Mouse (Mus musculus) megakaryocyte, embryonic 14.5 days (primary cell): ENCODE data around the gene E2f2. TPM values are rescaled to one million over a fixed set of nuclear protein-coding genes. Genes with fewer than 3 reads are reported as not detected.

Experiments
- H3K27me3 ChIP-seq: replicated peaks from 2 replicates; pipeline ENCODE3; 2012; ENCODE audit warnings: inconsistent platforms
- H3K36me3 ChIP-seq: replicated peaks from 2 replicates; pipeline ENCODE3; 2012; ENCODE audit warnings: low read length, inconsistent platforms, mixed read lengths
- H3K4me1 ChIP-seq: 2 replicates; pipeline ENCODE4 v1.6.1; 2012; ENCODE audit warnings: inconsistent platforms
- H3K4me3 ChIP-seq: replicated peaks from 2 replicates; pipeline ENCODE3; 2012; ENCODE audit warnings: moderate library complexity, mild to moderate bottlenecking, inconsistent platforms
- H3K9me3 ChIP-seq: 2 replicates; pipeline ENCODE4 v1.6.1; 2012; ENCODE audit warnings: inconsistent platforms
- FLI1 ChIP-seq: IDR thresholded peaks from 2 replicates; pipeline ENCODE4 v1.6.1; 2012; ENCODE audit warnings: low read length, inconsistent platforms, mixed read lengths
- GATA1 ChIP-seq: IDR thresholded peaks from 3 replicates; pipeline ENCODE4 v1.6.1; 2012; ENCODE audit warnings: mixed read lengths, low read length, inconsistent platforms, borderline replicate concordance
- polyA plus RNA-seq: library from polyadenylated mRNA; stranded (reverse); fragments of >175 nt; gene quantifications from 2 replicates; pipeline ENCODE4 v1.2.3, GENCODE M21; 2012; ENCODE audit warnings: low replicate concordance; ENCODE audit not compliant: insufficient read depth

Gene E2f2
- polyA plus RNA-seq, 1 experiment = 10.5 TPM

- Histone ChIP-seq H3K4me3 (no peak overlapping the region), H3K27me3 (peaks cover 87% of the 10 kb centered on the region), H3K4me1 (peaks cover under 1% of the 10 kb centered on the region; the same call in 1 of the 2 replicates), H3K36me3 (no peaks in the 10 kb centered on the region), H3K9me3 (no peaks in the 10 kb centered on the region)
- TF ChIP-seq GATA1 = no peak
- TF ChIP-seq FLI1 = no peak
Measured at GRCm38 (mm10) chr4:136214828-136215227, 42.6 kb downstream of the E2f2 start.

GRCm38 (mm10) chr4:136215576-136215975 is 43.4 kb downstream of the E2f2 start:
- TF ChIP-seq FLI1 = no peak
- no peak for TF ChIP-seq GATA1
- no peaks in the 10 kb centered on the region for H3K9me3 ChIP-seq
- peaks cover 87% of the 10 kb centered on the region for H3K27me3 ChIP-seq
- H3K4me3 ChIP-seq = no peak overlapping the region
- peaks cover 7% of the 10 kb centered on the region; the same call in 1 of the 2 replicates for H3K4me1 ChIP-seq
- H3K36me3 ChIP-seq = no peaks in the 10 kb centered on the region

GRCm38 (mm10) chr4:136217063-136217462 is 44.9 kb downstream of the E2f2 start:
- Histone ChIP-seq H3K4me1 (peaks cover 7% of the 10 kb centered on the region; the same call in 1 of the 2 replicates), H3K36me3 (no peaks in the 10 kb centered on the region), H3K9me3 (0 out of 2 replicates have a peak, but pooled peaks cover 4% of the 10 kb centered on the region), H3K4me3 (no peak overlapping the region), H3K27me3 (peaks cover 87% of the 10 kb centered on the region)
- TF ChIP-seq GATA1 (no peak), FLI1 (no peak)

GRCm38 (mm10) chr4:136218595-136219214 is 46.5 kb downstream of the E2f2 start:
- peaks cover 84% of the 10 kb centered on the region for H3K27me3 ChIP-seq
- H3K9me3 ChIP-seq = 0 out of 2 replicates have a peak, but pooled peaks cover 6% of the 10 kb centered on the region
- no peak for TF ChIP-seq GATA1
- TF ChIP-seq FLI1 = no peak
- H3K4me3 ChIP-seq = no peak overlapping the region
- no peaks in the 10 kb centered on the region for H3K36me3 ChIP-seq
- peaks cover 7% of the 10 kb centered on the region; the same call in 1 of the 2 replicates for H3K4me1 ChIP-seq

- H3K36me3 ChIP-seq = no peaks in the 10 kb centered on the region
- peaks cover 15% of the 10 kb centered on the region for H3K4me1 ChIP-seq
- TF ChIP-seq GATA1 = no peak
- TF ChIP-seq FLI1 = no peak
- peaks cover 88% of the 10 kb centered on the region for H3K27me3 ChIP-seq
- no peak overlapping the region for H3K4me3 ChIP-seq
- H3K9me3 ChIP-seq = 0 out of 2 replicates have a peak, but pooled peaks cover 6% of the 10 kb centered on the region
Measured at GRCm38 (mm10) chr4:136220133-136220775, 48.1 kb downstream of the E2f2 start.

- TF ChIP-seq GATA1 = no peak
- no peak for TF ChIP-seq FLI1
- peaks cover 82% of the 10 kb centered on the region for H3K27me3 ChIP-seq
- H3K36me3 ChIP-seq = no peaks in the 10 kb centered on the region
Measured at GRCm38 (mm10) chr4:136223549-136224239, 51.5 kb downstream of the E2f2 start.

GRCm38 (mm10) chr4:136224240-136224559 is 52.0 kb downstream of the E2f2 start:
- Histone ChIP-seq H3K4me1 (peaks cover 15% of the 10 kb centered on the region), H3K27me3 (peaks cover 82% of the 10 kb centered on the region)

More at GRCm38 (mm10) chr4:136223549-136224239, 51.5 kb downstream of the E2f2 start:
- H3K4me1 ChIP-seq = peaks cover 15% of the 10 kb centered on the region
- no peak overlapping the region for H3K4me3 ChIP-seq
- 0 out of 2 replicates have a peak, but pooled peaks cover 6% of the 10 kb centered on the region for H3K9me3 ChIP-seq

GRCm38 (mm10) chr4:136224677-136225460 is 52.7 kb downstream of the E2f2 start:
- Histone ChIP-seq H3K4me1 (peaks cover 15% of the 10 kb centered on the region), H3K9me3 (0 out of 2 replicates have a peak, but pooled peaks cover 6% of the 10 kb centered on the region), H3K27me3 (peaks cover 81% of the 10 kb centered on the region), H3K36me3 (no peaks in the 10 kb centered on the region), H3K4me3 (no peak overlapping the region)
- TF ChIP-seq GATA1 (no peak), FLI1 (no peak)

More at GRCm38 (mm10) chr4:136224240-136224559, 52.0 kb downstream of the E2f2 start:
- Histone ChIP-seq H3K36me3 (no peaks in the 10 kb centered on the region), H3K9me3 (0 out of 2 replicates have a peak, but pooled peaks cover 6% of the 10 kb centered on the region), H3K4me3 (no peak overlapping the region)
- TF ChIP-seq GATA1 (no peak), FLI1 (no peak)

- Histone ChIP-seq H3K4me1 (peaks cover 8% of the 10 kb centered on the region), H3K4me3 (no peak overlapping the region), H3K9me3 (no peaks in the 10 kb centered on the region), H3K36me3 (no peaks in the 10 kb centered on the region), H3K27me3 (peaks cover 70% of the 10 kb centered on the region)
- no peak for TF ChIP-seq GATA1
- no peak for TF ChIP-seq FLI1
Measured at GRCm38 (mm10) chr4:136227408-136227807, 55.2 kb downstream of the E2f2 start.

GRCm38 (mm10) chr4:136228640-136229039 is 56.4 kb downstream of the E2f2 start:
- Histone ChIP-seq H3K36me3 (no peaks in the 10 kb centered on the region), H3K27me3 (peaks cover 71% of the 10 kb centered on the region), H3K9me3 (no peaks in the 10 kb centered on the region), H3K4me3 (no peak overlapping the region), H3K4me1 (peaks cover 8% of the 10 kb centered on the region)
- TF ChIP-seq GATA1 (no peak), FLI1 (no peak)
